Mouse (Mus musculus) T-helper 2 cell (primary cell): ENCODE results near the gene Ep400.
"Not testable (repeated sequence)": the region's sequence is repeated elsewhere in the genome, so short reads cannot be mapped to it uniquely, and the experiment has no call there.

Experiments used
- in situ Hi-C: fragments of 300-600 bp; cut with MboI, MseI; formaldehyde crosslinking; loops from one replicate; pipeline ENCODE4 v1.15.1; 2025; ENCODE audit warnings: high pct_unique_total_duplicates

Ep400 gene

DNA sequence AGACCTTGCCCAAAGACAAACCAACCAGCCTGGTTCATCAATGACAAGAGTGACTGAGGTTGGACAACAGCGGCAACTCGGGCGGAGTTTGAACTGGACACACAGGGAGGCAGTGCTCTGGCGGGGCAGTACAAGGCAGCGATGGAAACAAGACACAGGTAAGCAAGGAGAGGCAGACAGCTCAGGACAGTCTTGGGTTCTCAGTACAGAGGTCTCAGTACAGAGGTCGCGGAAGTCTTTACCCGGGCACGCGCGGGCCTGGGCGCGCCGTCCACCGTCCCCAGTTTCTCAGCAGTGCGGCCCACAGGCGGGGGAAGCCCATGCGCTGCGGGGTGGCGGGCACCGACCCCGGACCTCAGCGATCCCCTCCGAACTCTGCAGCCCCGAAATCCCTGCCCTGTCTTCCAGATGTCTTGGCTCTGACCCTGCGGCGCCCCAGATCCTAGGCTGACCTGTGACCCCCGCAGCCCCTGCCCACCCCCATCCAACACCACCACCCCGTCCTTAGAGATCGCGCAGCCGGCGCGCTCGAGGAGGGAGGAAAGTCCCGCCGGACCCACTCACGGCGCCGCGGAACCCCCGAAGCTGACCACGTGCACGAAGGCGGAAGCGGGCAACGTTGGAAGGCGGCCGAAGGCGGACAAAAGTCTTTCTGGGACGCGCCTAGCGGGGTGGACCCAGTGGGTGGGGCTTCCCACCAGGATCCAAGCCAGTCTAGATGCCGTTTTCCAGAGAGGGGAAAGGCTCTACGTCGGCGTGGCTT, 9.7 kb upstream of the Ep400 start, which contains the start of gene Pus1:
TSS of gene Pus1 (minus strand) at position 662 of the 763 bp plus-strand sequence.
- in situ Hi-C loops: no loop called here

DNA sequence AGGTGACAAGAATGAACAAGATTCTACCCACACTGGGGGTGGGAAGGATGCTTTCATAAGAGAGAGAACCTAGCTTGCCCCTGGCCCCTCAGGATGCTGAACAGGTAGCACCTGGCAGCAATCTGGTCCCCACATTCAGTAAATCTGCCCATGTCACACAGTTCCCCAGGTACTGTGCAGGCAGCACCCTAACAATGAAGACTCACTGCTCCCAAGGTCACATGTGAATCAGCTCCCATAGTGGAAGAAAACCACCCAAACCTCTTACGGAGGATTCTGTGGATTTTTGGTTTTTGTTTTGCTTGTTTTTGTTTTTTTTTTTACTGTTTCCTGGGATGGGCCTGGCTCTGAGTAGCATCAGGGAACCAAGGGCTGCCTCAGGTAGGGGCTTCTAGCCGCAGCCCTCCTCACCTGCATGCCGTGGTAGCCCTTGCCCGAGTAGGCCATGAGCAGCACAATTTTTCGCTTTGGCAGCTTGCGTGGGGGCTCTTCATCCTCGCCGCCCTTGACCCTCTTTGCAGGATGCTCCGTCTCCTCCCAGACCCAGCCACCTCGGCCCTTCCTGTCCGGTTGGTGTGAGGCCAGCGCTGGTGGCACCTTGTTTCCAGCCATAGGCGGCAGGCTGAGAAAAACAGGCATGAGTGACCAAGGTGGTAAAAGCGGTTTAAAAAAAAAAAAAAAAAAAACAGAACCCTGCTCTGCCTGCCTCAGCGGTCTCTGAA, 8.9 kb upstream of the Ep400 start:
- in situ Hi-C loops: no loop called here

- in situ Hi-C loops: no loop called here
These were observed 7.7 kb upstream of the Ep400 start for GRCm38 (mm10) chr5:110778263-110778662.

GRCm38 (mm10) chr5:110776141-110776540, 5.6 kb upstream of the Ep400 start:
- in situ Hi-C loops: no loop called here

DNA sequence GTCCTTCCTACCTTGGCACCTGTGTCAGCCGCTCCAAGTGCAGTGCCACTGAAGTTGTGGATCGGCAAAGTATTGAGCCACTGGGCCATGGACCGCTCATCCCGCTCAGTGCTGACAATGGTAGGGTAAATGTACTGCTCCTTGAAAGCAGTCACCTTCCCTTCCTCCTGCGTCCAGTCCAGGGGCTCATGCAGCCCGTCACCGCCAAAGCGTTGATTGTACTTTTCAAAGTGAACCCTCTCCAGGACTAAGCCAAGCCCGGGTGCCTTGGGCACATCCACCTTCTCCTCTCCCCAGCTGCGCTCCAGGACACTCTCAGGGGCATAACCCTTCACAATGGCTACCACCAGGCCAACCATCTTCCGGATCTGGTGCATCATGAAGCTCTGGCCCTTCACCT, 4.0 kb upstream of the Ep400 start:
- in situ Hi-C loops: no loop called here

- in situ Hi-C loops: not testable (repeated sequence)
These were observed 2.4 kb upstream of the Ep400 start for GRCm38 (mm10) chr5:110772945-110773344.

DNA sequence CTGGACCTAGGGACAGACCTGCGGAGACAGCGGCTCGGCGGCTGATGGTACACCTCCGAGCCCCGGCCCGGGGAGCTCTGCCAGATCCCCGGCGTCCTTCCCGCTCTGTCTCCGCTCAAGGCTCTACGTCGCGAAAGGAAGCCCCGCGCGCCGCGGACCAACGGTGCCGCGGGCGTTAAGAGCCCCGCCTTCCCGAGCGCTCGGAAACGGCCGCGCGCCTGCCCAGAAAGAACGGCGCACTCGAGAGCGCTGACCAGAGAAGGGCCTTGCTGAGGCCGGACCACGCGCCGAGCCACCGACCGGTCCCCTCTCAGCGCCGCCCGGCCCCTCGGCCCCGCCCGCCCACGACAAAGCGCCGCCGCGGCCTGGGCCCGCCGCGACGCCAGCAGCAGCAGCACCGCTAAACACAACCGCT, 479 bp downstream of the Ep400 start:
- in situ Hi-C loops: no loop called here

GRCm38 (mm10) chr5:110769272-110769671, 1.2 kb downstream of the Ep400 start:
- in situ Hi-C loops: no loop called here

- in situ Hi-C loops: no loop called here
These were observed 6.6 kb downstream of the Ep400 start for GRCm38 (mm10) chr5:110763890-110764289.

DNA sequence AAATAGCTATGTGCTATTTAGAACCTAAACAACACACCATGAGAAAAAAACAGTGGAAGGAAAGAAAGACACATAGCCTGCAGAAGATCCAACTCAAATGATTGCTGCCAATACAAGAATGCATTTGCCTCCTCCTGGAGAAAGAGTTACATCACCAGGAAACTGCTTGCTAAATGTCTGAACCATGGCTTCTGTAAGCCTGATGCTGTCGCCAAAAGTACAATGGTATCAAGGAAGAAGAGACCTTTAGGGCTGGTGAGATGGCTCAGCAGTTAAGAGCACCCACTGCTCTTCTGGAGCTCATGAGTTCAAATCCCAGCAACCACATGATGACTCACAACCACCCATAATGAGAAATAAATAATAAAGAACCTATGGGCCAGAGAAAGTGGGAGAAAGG, 25.5 kb downstream of the Ep400 start:
- in situ Hi-C loops: no loop called here

DNA sequence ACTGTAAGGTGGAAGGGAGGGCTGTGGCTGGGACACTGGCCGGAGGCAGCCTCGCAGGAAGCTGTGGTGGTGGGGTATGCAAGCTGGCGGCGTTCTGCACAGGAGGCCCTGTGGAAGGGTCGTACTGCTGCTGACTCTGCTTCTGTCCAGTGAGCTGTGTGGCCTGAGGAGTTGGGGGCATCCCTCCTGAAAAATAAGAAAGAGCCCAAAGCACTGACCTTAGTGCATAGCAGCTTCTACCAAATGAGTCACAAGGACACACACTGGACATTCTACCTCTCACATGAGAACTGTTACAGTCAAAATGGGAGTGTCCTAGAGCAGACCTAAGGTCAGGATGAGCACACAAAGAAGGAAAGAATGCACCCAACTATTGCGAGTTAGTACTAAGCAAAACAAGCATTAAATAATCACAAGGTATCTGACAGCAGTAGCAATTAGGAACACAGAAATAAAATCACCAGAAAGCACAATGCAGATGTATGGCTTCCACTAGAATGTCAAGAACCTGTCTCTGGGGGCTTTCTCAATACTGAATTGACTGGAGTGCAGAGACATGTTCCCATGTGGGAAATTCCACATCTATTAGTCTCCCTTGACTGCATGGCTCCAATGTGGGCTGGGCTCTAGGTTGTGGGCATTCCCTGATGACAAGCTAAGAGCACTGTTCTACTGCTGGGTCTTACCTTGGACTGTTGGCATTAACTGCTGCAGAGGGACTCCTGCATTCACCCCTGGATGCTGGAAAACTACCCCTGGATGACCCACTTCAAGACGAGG, 30.8 kb downstream of the Ep400 start:
- in situ Hi-C loops: no loop called here

DNA sequence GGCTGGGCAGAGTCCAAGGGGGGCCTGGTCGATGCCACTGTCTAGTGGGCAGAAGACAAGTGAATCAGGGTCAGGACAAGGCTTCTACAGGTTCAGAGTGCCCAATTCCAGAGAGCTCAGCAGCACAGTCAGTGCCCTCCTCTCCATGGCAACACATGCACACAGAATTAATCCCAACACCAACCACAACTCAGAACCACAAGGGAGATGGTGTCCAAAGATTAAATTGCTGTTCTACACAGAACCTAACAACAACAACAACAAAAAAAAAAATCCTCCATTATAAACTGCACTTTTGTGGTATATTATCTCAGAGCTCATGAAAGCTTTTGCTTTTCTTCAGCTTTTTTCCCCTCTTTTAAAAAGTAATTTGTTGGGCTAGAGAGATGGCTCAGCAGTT, 34.9 kb downstream of the Ep400 start:
- in situ Hi-C loops: no loop called here

DNA sequence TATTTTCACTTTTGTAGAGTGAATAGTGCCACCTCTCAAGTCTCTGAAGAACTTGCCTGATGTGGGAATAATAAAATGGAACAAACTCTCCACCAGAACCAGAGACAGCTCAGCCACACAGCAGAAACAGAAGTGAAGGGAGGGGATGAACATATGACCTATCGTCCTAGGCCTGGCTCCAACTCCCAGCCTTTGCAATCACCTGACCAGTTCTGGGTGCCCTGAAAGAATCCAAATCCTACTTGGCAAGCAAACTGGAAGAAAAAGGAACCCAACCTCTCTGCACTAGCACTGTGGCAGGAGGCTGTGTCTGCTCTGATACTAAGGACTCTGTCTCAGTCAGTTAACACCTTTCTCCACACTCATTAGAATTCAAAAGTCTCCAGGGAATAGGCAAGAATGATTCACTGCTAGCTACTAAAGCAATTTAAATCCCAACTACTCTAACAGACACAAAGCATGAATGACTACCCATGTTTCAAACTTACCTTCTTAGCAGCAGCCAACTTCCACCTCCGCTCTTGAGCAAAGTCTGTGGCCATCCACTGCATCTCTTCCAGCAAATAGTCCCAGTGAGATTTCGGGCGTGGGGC, 37.2 kb downstream of the Ep400 start:
- in situ Hi-C loops: no loop called here

- in situ Hi-C loops: no loop called here
These were observed 39.3 kb downstream of the Ep400 start for GRCm38 (mm10) chr5:110731227-110731626.

DNA sequence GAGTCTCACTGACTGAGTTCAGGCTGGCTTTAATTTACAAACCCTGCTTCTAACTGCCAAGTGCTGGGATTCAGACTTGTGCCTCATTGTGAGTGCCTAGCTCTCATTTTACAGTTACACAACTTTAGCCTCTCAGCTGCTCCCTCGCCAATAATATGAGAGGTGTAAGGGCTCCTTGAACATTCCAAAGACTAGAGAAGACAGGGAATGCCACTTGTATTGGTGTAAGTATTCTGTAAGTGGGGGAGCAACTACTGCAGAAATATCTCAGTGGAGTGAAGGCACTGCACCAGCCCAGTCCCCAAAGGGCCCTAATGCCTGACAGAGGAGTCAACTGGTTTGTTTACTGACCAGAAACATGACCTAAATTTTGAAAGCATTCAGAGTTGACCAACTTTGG, 42.7 kb downstream of the Ep400 start:
- in situ Hi-C loops: no loop called here

- in situ Hi-C loops: no loop called here
These were observed 47.0 kb downstream of the Ep400 start for GRCm38 (mm10) chr5:110723543-110723942.

GRCm38 (mm10) chr5:110721463-110721862, 49.1 kb downstream of the Ep400 start:
- in situ Hi-C loops: not testable (repeated sequence)

DNA sequence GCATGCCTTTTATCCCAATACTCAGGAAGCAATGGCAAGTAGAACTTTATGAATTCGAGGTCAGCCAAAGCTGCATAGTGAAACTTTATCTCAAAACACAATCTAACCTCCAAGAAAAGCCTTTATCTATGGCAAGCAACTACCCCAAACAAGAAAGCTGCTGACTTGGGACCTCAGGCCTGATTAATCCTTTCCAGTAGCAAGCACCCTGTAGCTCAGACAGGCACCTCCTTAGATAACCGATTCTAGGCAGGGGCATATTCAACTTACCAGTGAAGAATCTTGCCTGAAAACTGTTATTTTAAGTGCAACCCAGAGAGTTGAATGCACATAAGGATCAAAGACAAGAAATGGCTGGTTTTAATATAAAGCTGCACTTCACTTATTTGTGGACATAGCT, 59.1 kb downstream of the Ep400 start:
- in situ Hi-C loops: loop anchor here (10.0 kb wide), 1 partner anchor 407 kb away; no protein-coding TSS in a partner anchor

DNA sequence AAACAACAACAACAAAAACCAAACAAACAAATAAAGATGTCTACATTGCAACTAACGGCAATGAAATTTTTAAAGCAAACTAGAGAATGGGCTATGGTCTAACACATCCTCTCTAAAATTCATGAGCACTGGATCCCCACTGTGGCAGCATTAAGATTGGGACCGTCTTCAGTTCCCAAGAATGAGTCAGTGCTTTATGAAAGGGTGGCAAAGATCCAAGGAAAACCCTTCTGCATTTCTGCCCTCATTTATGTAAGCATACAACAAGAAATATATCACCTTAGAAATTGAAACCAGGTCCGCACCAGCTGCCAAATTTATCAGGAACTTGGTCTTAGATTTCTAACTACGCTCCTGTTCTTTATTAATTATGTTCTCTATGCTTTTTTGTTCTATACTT, 61.3 kb downstream of the Ep400 start:
- in situ Hi-C loops: no loop called here

- in situ Hi-C loops: no loop called here
These were observed 66.5 kb downstream of the Ep400 start for GRCm38 (mm10) chr5:110704004-110704403.

DNA sequence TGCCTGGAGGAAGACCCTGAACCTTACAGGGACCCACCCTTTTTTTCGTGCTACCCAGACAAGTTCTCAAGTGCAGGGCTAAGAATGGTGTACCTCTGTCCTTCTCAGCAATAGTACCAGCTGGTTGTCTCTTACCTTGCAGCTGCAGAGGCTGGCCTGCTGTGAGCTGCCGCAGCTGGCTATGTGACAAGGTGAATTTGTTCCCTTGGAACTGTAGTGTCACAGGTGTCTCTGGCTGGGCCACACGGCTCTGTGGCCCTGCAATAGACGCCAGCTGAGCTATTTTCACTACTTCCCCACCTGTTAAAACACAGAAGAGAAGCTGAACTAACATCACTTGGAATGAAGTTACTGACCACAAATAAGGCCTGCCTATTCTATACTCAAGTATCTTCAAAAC, 71.9 kb downstream of the Ep400 start:
- in situ Hi-C loops: no loop called here

DNA sequence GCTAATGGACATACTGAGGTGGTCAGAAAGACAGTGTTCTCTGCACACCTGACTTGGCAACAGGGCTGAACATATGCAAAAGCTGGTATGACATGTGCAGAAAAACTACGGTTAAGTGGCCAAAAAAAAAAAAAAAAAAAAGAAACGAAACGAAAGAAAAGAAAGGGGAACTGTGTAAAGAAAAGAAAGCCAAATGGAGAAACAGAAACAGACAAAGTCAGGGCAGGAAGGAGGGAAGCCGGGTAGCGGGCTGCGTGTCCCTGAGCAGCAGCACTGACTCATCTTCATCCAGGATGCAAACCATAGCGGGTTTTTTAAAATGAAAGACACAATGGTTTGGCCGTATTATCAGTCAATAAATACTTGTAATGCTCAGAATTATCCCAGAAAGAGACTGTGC, 88.5 kb downstream of the Ep400 start:
- in situ Hi-C loops: no loop called here
